Mouse (Mus musculus): ENCODE measurements around the gene Fitm1. TPM values are rescaled to one million over a fixed set of nuclear protein-coding genes. Genes with fewer than 3 reads are reported as not detected.

The Fitm1 gene
- polyA plus RNA-seq, 1 experiment, result 12.8 TPM

DNA sequence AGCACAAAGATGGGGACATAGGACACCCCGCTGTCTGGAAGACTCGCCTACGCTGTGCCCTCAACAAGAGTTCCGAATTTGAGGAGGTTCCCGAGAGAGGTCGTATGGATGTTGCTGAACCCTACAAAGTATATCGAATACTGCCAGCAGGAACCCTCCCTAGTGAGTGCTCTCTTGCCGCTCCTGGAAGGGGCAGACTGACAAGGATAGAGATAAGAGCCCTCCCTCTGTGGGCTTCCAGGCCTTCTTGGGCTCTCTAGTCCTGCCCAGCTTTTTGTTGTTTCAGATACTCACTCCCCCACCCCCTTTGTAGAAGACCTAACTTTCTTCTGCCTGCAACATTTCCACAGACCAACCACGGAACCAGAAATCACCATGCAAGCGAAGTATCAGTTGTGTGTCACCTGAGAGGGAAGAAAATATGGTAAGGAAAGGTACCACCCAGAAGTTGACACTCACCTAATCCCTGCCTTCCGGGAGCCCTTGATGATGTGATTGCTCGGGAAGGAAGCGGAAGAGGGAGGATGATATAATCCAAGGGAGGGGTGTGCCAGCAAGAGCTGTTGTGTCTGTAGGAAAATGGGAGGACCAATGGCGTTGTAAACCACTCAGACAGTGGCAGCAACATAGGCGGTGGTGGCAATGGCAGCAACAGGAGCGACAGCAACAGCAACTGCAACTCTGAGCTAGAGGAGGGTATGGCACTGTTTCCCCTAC, 30.5 kb downstream of the Fitm1 start:
- no peak overlapping the region for H3K4me2 ChIP-seq (ENCODE audit: low read depth)
- H3K4me3 ChIP-seq, result no peak overlapping the region
- no peak overlapping the region for H3ac ChIP-seq (ENCODE audit: control insufficient read depth, insufficient read length)
- H3K27me3 ChIP-seq (ENCODE audit: control insufficient read depth, insufficient read depth, insufficient read length), result no peaks in the 10 kb centered on the region
- no peak for TF ChIP-seq USF1 (IDR thresholded peaks at IDR 0.05; ENCODE audit: low read depth)
- no peak for TF ChIP-seq TCF3 (IDR thresholded peaks at IDR 0.05; ENCODE audit: insufficient read length, low read depth)
- no peak for TF ChIP-seq CEBPB (IDR thresholded peaks at IDR 0.05; ENCODE audit: insufficient read depth, poor library complexity, severe bottlenecking)
- no peak for TF ChIP-seq MYOG (IDR thresholded peaks at IDR 0.05; ENCODE audit: control insufficient read depth in 1 of 3, insufficient read depth in 1 of 3, insufficient read length in 2 of 3, low read depth in 2 of 3)
- TF ChIP-seq E2F4 (IDR thresholded peaks at IDR 0.05; ENCODE audit: insufficient read depth), result no peak
- TF ChIP-seq POLR2AphosphoS2 (IDR thresholded peaks at IDR 0.05; ENCODE audit: insufficient read length, low read depth), result no peak
- TF ChIP-seq POLR2A (IDR thresholded peaks at IDR 0.05; ENCODE audit: insufficient read length, low read depth), result no peak
- TF ChIP-seq TCF12 (IDR thresholded peaks at IDR 0.05; ENCODE audit: insufficient read depth, poor library complexity, severe bottlenecking), result no peak
- TF ChIP-seq MYOD1 (IDR thresholded peaks at IDR 0.05; ENCODE audit: control insufficient read depth in 1 of 3, insufficient read length in 2 of 3, low read depth in 2 of 3), result no peak
- no peak for TF ChIP-seq REST (IDR thresholded peaks at IDR 0.05; ENCODE audit: insufficient read depth, insufficient read length)
- TF ChIP-seq MAX (IDR thresholded peaks at IDR 0.05; ENCODE audit: low read depth), result no peak
- TF ChIP-seq SRF (IDR thresholded peaks at IDR 0.05; ENCODE audit: control insufficient read depth, insufficient read length, low read depth), result no peak
- peaks cover 20% of the 10 kb centered on the region for H3K36me3 ChIP-seq (ENCODE audit: control insufficient read depth, insufficient read depth)
- no peaks in the 10 kb centered on the region for H3K79me2 ChIP-seq (ENCODE audit: control insufficient read depth, insufficient read depth)

DNA sequence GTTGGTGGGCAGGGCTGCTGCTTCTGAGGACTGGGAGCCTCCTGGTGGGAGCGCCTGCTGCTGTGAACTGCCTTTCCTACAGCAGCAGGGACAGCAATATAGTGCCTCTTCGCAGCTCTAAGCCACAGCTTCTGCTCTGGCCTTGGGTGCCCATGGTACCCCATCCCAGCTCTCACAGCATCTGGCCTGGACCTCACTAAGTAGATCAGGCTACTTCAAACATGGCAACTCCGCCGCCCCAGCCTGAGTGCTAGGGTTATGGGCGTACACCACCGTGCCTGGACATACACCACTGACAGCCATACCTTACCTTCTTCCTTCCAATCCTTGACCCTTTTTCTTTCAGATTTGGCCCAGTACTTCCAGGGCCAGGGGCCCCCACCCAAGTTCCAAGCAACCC, 32.9 kb downstream of the Fitm1 start:
- Histone ChIP-seq H3K79me2 (ENCODE audit: control insufficient read depth, insufficient read depth) (no peaks in the 10 kb centered on the region), H3K36me3 (ENCODE audit: control insufficient read depth, insufficient read depth) (peaks cover 17% of the 10 kb centered on the region)

GRCm38 (mm10) chr14:55613346-55613745, 37.9 kb downstream of the Fitm1 start:
- H3K79me2 ChIP-seq (ENCODE audit: control insufficient read depth, insufficient read depth), result no peaks in the 10 kb centered on the region
- no peak for TF ChIP-seq USF1 (IDR thresholded peaks at IDR 0.05; ENCODE audit: low read depth)
- no peak for TF ChIP-seq E2F4 (IDR thresholded peaks at IDR 0.05; ENCODE audit: insufficient read depth)
- no peak for TF ChIP-seq MYOD1 (IDR thresholded peaks at IDR 0.05; ENCODE audit: control insufficient read depth in 1 of 3, insufficient read length in 2 of 3, low read depth in 2 of 3)
- no peak for TF ChIP-seq MYOG (IDR thresholded peaks at IDR 0.05; ENCODE audit: control insufficient read depth in 1 of 3, insufficient read depth in 1 of 3, insufficient read length in 2 of 3, low read depth in 2 of 3)
- no peak overlapping the region for H3ac ChIP-seq (ENCODE audit: control insufficient read depth, insufficient read length)
- H3K4me2 ChIP-seq (ENCODE audit: low read depth), result no peak overlapping the region
- H3K36me3 ChIP-seq (ENCODE audit: control insufficient read depth, insufficient read depth), result peaks cover 4% of the 10 kb centered on the region
- no peak overlapping the region for H3K4me3 ChIP-seq
- no peaks in the 10 kb centered on the region for H3K27me3 ChIP-seq (ENCODE audit: control insufficient read depth, insufficient read depth, insufficient read length)

More for the DNA sequence above, 32.9 kb downstream of the Fitm1 start:
- no peak for TF ChIP-seq SRF (IDR thresholded peaks at IDR 0.05; ENCODE audit: control insufficient read depth, insufficient read length, low read depth)
- TF ChIP-seq USF1 (IDR thresholded peaks at IDR 0.05; ENCODE audit: low read depth), result no peak
- no peak for TF ChIP-seq POLR2AphosphoS2 (IDR thresholded peaks at IDR 0.05; ENCODE audit: insufficient read length, low read depth)
- no peak for TF ChIP-seq MYOD1 (IDR thresholded peaks at IDR 0.05; ENCODE audit: control insufficient read depth in 1 of 3, insufficient read length in 2 of 3, low read depth in 2 of 3)
- no peak for TF ChIP-seq MYOG (IDR thresholded peaks at IDR 0.05; ENCODE audit: control insufficient read depth in 1 of 3, insufficient read depth in 1 of 3, insufficient read length in 2 of 3, low read depth in 2 of 3)
- no peaks in the 10 kb centered on the region for H3K27me3 ChIP-seq (ENCODE audit: control insufficient read depth, insufficient read depth, insufficient read length)
- no peak overlapping the region for H3K4me3 ChIP-seq
- no peak overlapping the region for H3ac ChIP-seq (ENCODE audit: control insufficient read depth, insufficient read length)
- no peak overlapping the region for H3K4me2 ChIP-seq (ENCODE audit: low read depth)

GRCm38 (mm10) chr14:55614565-55615178, 39.3 kb downstream of the Fitm1 start:
- no peaks in the 10 kb centered on the region for H3K79me2 ChIP-seq (ENCODE audit: control insufficient read depth, insufficient read depth)
- no peaks in the 10 kb centered on the region for H3K27me3 ChIP-seq (ENCODE audit: control insufficient read depth, insufficient read depth, insufficient read length)
- peaks cover 2% of the 10 kb centered on the region for H3K36me3 ChIP-seq (ENCODE audit: control insufficient read depth, insufficient read depth)
- no peak for TF ChIP-seq MYOD1 (IDR thresholded peaks at IDR 0.05; ENCODE audit: control insufficient read depth in 1 of 3, insufficient read length in 2 of 3, low read depth in 2 of 3)
- TF ChIP-seq MYOG (IDR thresholded peaks at IDR 0.05; ENCODE audit: control insufficient read depth in 1 of 3, insufficient read depth in 1 of 3, insufficient read length in 2 of 3, low read depth in 2 of 3), result no peak
- TF ChIP-seq TCF3 (IDR thresholded peaks at IDR 0.05; ENCODE audit: insufficient read length, low read depth), result no peak
- TF ChIP-seq MAX (IDR thresholded peaks at IDR 0.05; ENCODE audit: low read depth), result no peak
- TF ChIP-seq TCF12 (IDR thresholded peaks at IDR 0.05; ENCODE audit: insufficient read depth, poor library complexity, severe bottlenecking), result no peak
- no peak overlapping the region for H3K4me2 ChIP-seq (ENCODE audit: low read depth)
- H3ac ChIP-seq (ENCODE audit: control insufficient read depth, insufficient read length), result no peak overlapping the region
- no peak overlapping the region for H3K4me3 ChIP-seq

DNA sequence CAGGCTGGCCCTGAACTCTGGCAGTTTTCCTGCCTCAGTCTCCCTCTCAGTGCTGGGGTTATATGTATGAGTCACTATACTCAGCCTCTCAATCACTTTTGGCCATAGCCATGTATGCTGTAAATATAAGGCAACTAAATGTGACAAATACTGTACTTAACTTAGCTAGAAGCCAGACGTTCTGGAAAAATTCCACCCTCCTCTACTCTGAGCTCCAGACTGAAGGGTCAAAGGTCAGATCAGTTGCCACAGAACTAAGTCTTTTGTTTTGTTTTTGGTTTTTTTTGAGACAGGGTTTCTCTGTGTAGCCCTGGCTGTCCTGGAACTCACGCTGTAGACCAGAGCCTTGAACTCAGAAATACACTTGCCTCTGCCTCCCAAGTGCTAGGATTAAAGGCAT, 40.5 kb downstream of the Fitm1 start:
- no peaks in the 10 kb centered on the region for H3K36me3 ChIP-seq (ENCODE audit: control insufficient read depth, insufficient read depth)
- H3K4me3 ChIP-seq, result no peak overlapping the region
- no peaks in the 10 kb centered on the region for H3K27me3 ChIP-seq (ENCODE audit: control insufficient read depth, insufficient read depth, insufficient read length)
- no peak for TF ChIP-seq USF1 (IDR thresholded peaks at IDR 0.05; ENCODE audit: low read depth)
- no peak overlapping the region for H3ac ChIP-seq (ENCODE audit: control insufficient read depth, insufficient read length)
- no peak overlapping the region for H3K4me2 ChIP-seq (ENCODE audit: low read depth)
- no peaks in the 10 kb centered on the region for H3K79me2 ChIP-seq (ENCODE audit: control insufficient read depth, insufficient read depth)
